In genomic region chr12:77527953-77528865, GRCm38 (mm10) we compare ENCODE assay signal across 14 mouse cellular contexts.
A peak's percentile ranks its signal among the peaks of the same experiment; 100 is the strongest.
DNase-seq lines count a peak whose midpoint lies in the region; ATAC-seq and TF ChIP-seq lines count a peak whose summit lies in the region.
"Had no signal": no experiment of that assay in that cellular context is flagged by ENCODE, and none has a peak within 500 bp of the region (broad histone marks: within the 10 kb centered on the region; RNA-seq: fewer than 3 reads in every experiment).

No protein-coding gene starts in this region.

- no peak overlapping the region for H3K9ac ChIP-seq in hindbrain, postnatal 0 days (replicated peaks; ENCODE audit: low read length)
- no peak overlapping the region for H3K9ac ChIP-seq in hindbrain, embryonic 14.5 days
- no peak overlapping the region for H3K9ac ChIP-seq in forebrain, embryonic 11.5 days (ENCODE audit: low read length)
- H3K9ac ChIP-seq: neural tube, embryonic 12.5 days had no signal

- no peaks in the 10 kb centered on the region for H3K9me3 ChIP-seq in hindbrain, postnatal 0 days (ENCODE audit: low read length)
- H3K9me3 ChIP-seq in hindbrain, embryonic 14.5 days (ENCODE audit: control insufficient read depth, low read length) = no peaks in the 10 kb centered on the region
- H3K9me3 ChIP-seq in forebrain, embryonic 11.5 days (ENCODE audit: control insufficient read depth, low read length) = no peaks in the 10 kb centered on the region
- H3K9me3 ChIP-seq: neural tube, embryonic 12.5 days had no signal

- H3K4me3 ChIP-seq in hindbrain, postnatal 0 days (ENCODE audit: low read length) = no peak overlapping the region
- no peak overlapping the region for H3K4me3 ChIP-seq in hindbrain, embryonic 14.5 days (replicated peaks; ENCODE audit: low read length)
- no peak overlapping the region for H3K4me3 ChIP-seq in forebrain, embryonic 11.5 days (ENCODE audit: low read depth, low read length)
- H3K4me3 ChIP-seq: neural tube, embryonic 12.5 days had no signal

- H3K27me3 ChIP-seq in hindbrain, postnatal 0 days (ENCODE audit: insufficient read depth, low read length) = no peaks in the 10 kb centered on the region
- H3K27me3 ChIP-seq in hindbrain, embryonic 14.5 days (ENCODE audit: control insufficient read depth, insufficient read depth, low read length) = no peaks in the 10 kb centered on the region
- no peaks in the 10 kb centered on the region for H3K27me3 ChIP-seq in forebrain, embryonic 11.5 days (ENCODE audit: control insufficient read depth, insufficient read depth, low read length)
- H3K27me3 ChIP-seq: neural tube, embryonic 12.5 days had no signal

- H3K4me1 ChIP-seq in hindbrain, postnatal 0 days (ENCODE audit: insufficient read depth, low read length) = peaks cover 3% of the 10 kb centered on the region; the same call in 1 of the 2 replicates
- no peaks in the 10 kb centered on the region for H3K4me1 ChIP-seq in hindbrain, embryonic 14.5 days (replicated peaks; ENCODE audit: control insufficient read depth, insufficient read depth, low read length)
- H3K4me1 ChIP-seq in forebrain, embryonic 11.5 days (replicated peaks; ENCODE audit: control insufficient read depth, insufficient read depth, low read length) = no peaks in the 10 kb centered on the region
- H3K4me1 ChIP-seq: neural tube, embryonic 12.5 days had no signal

- ATAC-seq in hindbrain, postnatal 0 days = peak; percentile 84
- ATAC-seq in hindbrain, embryonic 14.5 days (ENCODE audit: low FRiP score) = no peak
- ATAC-seq in forebrain, embryonic 11.5 days (replicated peaks; ENCODE audit: low FRiP score) = no peak
- ATAC-seq: forebrain, embryonic 14.5 days had no signal

- no peaks in the 10 kb centered on the region for H3K36me3 ChIP-seq in hindbrain, postnatal 0 days (ENCODE audit: insufficient read depth, low read length)
- H3K36me3 ChIP-seq in hindbrain, embryonic 14.5 days (replicated peaks; ENCODE audit: control insufficient read depth, insufficient read depth) = no peaks in the 10 kb centered on the region
- no peaks in the 10 kb centered on the region for H3K36me3 ChIP-seq in forebrain, embryonic 11.5 days (ENCODE audit: control insufficient read depth, insufficient read depth, low read length)
- H3K36me3 ChIP-seq: neural tube, embryonic 12.5 days had no signal

- H3K4me2 ChIP-seq in hindbrain, postnatal 0 days (ENCODE audit: low read depth, low read length) = no peak overlapping the region
- H3K4me2 ChIP-seq in hindbrain, embryonic 14.5 days (replicated peaks) = no peak overlapping the region
- H3K4me2 ChIP-seq in forebrain, embryonic 11.5 days (ENCODE audit: low read depth, low read length, severe bottlenecking) = no peak overlapping the region
- H3K4me2 ChIP-seq: neural tube, embryonic 12.5 days had no signal

- TF ChIP-seq CTCF in hindbrain, postnatal 0 days (IDR thresholded peaks at IDR 0.05; ENCODE audit: low read depth) = no peak

- peak; percentile 76 for DNase-seq in hindbrain, postnatal 0 days (ENCODE audit: low spot score)
- no peak for DNase-seq in hindbrain, embryonic 14.5 days (ENCODE audit: low spot score)
- DNase-seq in adipocyte (ENCODE audit: low spot score) = peak; percentile 32
- DNase-seq in cerebellum, adult 11 months = peak; percentile 93
- peak; percentile 90 to 96 for DNase-seq in cerebellum, postnatal 14 days
- no peak for DNase-seq in adrenal gland, adult (ENCODE audit: inconsistent age in 2 of 2, low spot score in 1 of 2)
- DNase-seq in forebrain, embryonic 11.5 days (ENCODE audit: low spot score) = no peak
- DNase-seq: adrenal gland, postnatal 25 days; lung, adult 18-20 months; right cerebral cortex, postnatal 14 days; thymus, postnatal 36 days had no signal

- 52% methylated on average over 9 of the region's 9 CpGs for WGBS in hindbrain, postnatal 0 days
- WGBS in hindbrain, embryonic 14.5 days = 69% methylated on average over 9 of the region's 9 CpGs
- 76% methylated on average over 9 of the region's 9 CpGs for whole genome bisulfite sequencing in forebrain, embryonic 11.5 days

- H3K27ac ChIP-seq in hindbrain, postnatal 0 days = peak overlapping the region; percentile 28; the same call in 1 of the 2 replicates
- no peak overlapping the region for H3K27ac ChIP-seq in hindbrain, embryonic 14.5 days
- H3K27ac ChIP-seq in forebrain, embryonic 11.5 days (ENCODE audit: low read depth, low read length) = no peak overlapping the region
- H3K27ac ChIP-seq: neural tube, embryonic 12.5 days; stomach, postnatal 0 days had no signal

Comparison
In these comparisons a context has a peak if more than half of its experiments do, and no peak if none do; other contexts are left out.
1. DNase-seq: peak in hindbrain, postnatal 0 days (single experiment), adipocyte (single experiment), cerebellum, adult 11 months (single experiment) and cerebellum, postnatal 14 days (2 of 2); none in hindbrain, embryonic 14.5 days (single experiment), adrenal gland, adult (0 of 2) and forebrain, embryonic 11.5 days (single experiment).